Mouse (Mus musculus) neutrophil, adult 5-6 weeks (primary cell): ENCODE data around the gene Olfr845. TPM values are rescaled to one million over a fixed set of nuclear protein-coding genes. Genes with fewer than 3 reads are reported as not detected.

Source experiments
- ATAC-seq: fragments of 151-379, 151-347 bp; 2 replicates; pipeline ENCODE4 v1.8.0; 2017; ENCODE audit warnings: mild to moderate bottlenecking, moderate TSS enrichment; ENCODE audit not compliant: insufficient number of reproducible peaks, poor library complexity, low FRiP score, severe bottlenecking; ENCODE audit errors: extremely low read depth
- total RNA-seq: library from RNA; stranded (forward); fragments of 200-1000 nt; gene quantifications from 2 replicates; pipeline ENCODE4 v1.2.3, GENCODE M21; 2017

The Olfr845 gene
- not detected in 2 replicates for total RNA-seq

- no peak for ATAC-seq
Observed at GRCm38 (mm10) chr9:19336157-19336556, at the start of gene Olfr845. TSS of gene Olfr845 (plus strand) at chr9:19336457.

- no peak for ATAC-seq
Observed at GRCm38 (mm10) chr9:19316047-19316446, 20.2 kb upstream of the Olfr845 start, which contains the start of gene Olfr844. TSS of gene Olfr844 (plus strand) at chr9:19316347.

DNA sequence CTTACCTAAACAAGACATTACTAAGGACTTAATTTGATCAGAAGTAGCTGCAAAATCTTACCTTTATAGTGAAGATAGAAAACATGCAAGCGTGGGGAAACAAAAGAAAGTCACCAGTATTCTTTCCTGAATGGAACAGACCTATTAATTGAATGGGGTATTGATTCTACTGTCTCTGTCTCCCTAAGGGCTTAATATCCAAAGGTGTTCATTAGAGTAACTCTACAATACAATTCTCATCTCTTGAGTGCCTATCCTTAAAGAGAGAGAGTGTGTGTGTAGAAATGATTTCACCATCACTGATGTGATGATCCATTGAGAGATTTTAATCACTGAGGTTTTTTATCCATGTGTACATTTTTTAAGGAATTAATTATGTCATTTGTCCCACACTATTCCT is 27.6 kb downstream of the Olfr845 start, which contains the start of gene Olfr846:
Gene Olfr846 (minus strand): TSS at position 101 of the 400 bp plus-strand sequence.
- ATAC-seq, result no peak

DNA sequence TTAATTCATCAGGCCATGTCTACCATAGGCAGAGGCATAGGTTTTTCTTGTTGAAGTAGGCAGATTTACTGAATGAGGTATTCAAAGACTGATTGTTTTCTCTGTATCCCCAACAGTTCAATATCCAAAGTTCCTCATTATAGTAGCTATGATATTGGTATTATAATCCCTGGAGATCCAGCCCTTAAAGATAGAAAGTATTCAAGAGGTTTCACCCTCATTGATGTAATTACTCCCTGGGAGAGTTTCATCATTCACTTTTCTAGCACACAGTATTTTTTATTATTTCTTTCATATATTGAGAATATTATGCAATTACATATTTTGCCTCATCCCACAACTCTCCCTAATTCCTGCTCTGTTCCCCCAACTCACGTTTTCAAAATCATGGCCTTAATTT is 42.3 kb downstream of the Olfr845 start, which contains the start of gene Olfr847:
Gene Olfr847 (minus strand): TSS at position 101 of the 400 bp plus-strand sequence.
- ATAC-seq, result no peak

Other genes starting within 250 kb of the Olfr845 start
- not detected in 2 replicates for gene Olfr836, start 216.1 kb upstream of the Olfr845 start, total RNA-seq
- 0.12 TPM in 1 of 2 replicates, not detected in the other for gene Olfr837, start 200.1 kb upstream of the Olfr845 start, total RNA-seq
- gene Olfr839-ps1, start 159.1 kb upstream of the Olfr845 start, total RNA-seq, result under 0.01 and 0.12 TPM in 2 replicates
- gene Olfr843, start 84.5 kb upstream of the Olfr845 start, total RNA-seq, result not detected in 2 replicates
- gene Olfr844, start 20.1 kb upstream of the Olfr845 start, total RNA-seq, result not detected in 2 replicates
- gene Olfr846, start 27.5 kb downstream of the Olfr845 start, total RNA-seq, result not detected in 2 replicates
- gene Olfr847, start 42.2 kb downstream of the Olfr845 start, total RNA-seq, result 1.9 TPM in 1 of 2 replicates, not detected in the other
- gene Olfr849, start 103.8 kb downstream of the Olfr845 start, total RNA-seq, result 0.49 TPM in 1 of 2 replicates, not detected in the other
- gene Olfr850, start 141.8 kb downstream of the Olfr845 start, total RNA-seq, result not detected in 2 replicates
- gene Olfr851, start 156.8 kb downstream of the Olfr845 start, total RNA-seq, result not detected in 2 replicates
- gene Olfr853, start 204.6 kb downstream of the Olfr845 start, total RNA-seq, result not detected in 2 replicates
- gene Olfr854, start 230.9 kb downstream of the Olfr845 start, total RNA-seq, result not detected in 2 replicates
- gene Olfr855, start 246.2 kb downstream of the Olfr845 start, total RNA-seq, result not detected in 2 replicates